Mouse (Mus musculus): ENCODE results near the gene Myl7.
"Not testable (repeated sequence)": the region's sequence is repeated elsewhere in the genome, so short reads cannot be mapped to it uniquely, and the experiment has no call there.

Gene Myl7

GRCm38 (mm10) chr11:5904357-5904756 lies 5.8 kb upstream of the Myl7 start:
- intact Hi-C loops (cut with DNase I): no loop called here

GRCm38 (mm10) chr11:5903844-5904243 lies 5.3 kb upstream of the Myl7 start:
- intact Hi-C loops (cut with DNase I): no loop called here

GRCm38 (mm10) chr11:5902390-5902789 lies 3.8 kb upstream of the Myl7 start:
- intact Hi-C loops (cut with DNase I): no loop called here

- intact Hi-C loops (cut with DNase I): no loop called here
Observed at GRCm38 (mm10) chr11:5901950-5902349, 3.4 kb upstream of the Myl7 start.

- intact Hi-C loops (cut with DNase I): no loop called here
Observed at GRCm38 (mm10) chr11:5901320-5901719, 2.7 kb upstream of the Myl7 start.

GRCm38 (mm10) chr11:5899286-5899685 lies 704 bp upstream of the Myl7 start:
- intact Hi-C loops (cut with DNase I): no loop called here

GRCm38 (mm10) chr11:5897839-5898238 lies 743 bp downstream of the Myl7 start:
- intact Hi-C loops (cut with DNase I): no loop called here

- intact Hi-C loops (cut with DNase I): no loop called here
Observed at GRCm38 (mm10) chr11:5897230-5897629, 1.4 kb downstream of the Myl7 start.

GRCm38 (mm10) chr11:5893807-5894206 lies 4.8 kb downstream of the Myl7 start:
- intact Hi-C loops (cut with DNase I): no loop called here

- intact Hi-C loops (cut with DNase I): no loop called here
Observed at GRCm38 (mm10) chr11:5892810-5893368, 5.7 kb downstream of the Myl7 start.

GRCm38 (mm10) chr11:5892151-5892591 lies 6.4 kb downstream of the Myl7 start:
- intact Hi-C loops (cut with DNase I): no loop called here

- intact Hi-C loops (cut with DNase I): not testable (repeated sequence)
Observed at GRCm38 (mm10) chr11:5888563-5888962, 10.0 kb downstream of the Myl7 start.

- intact Hi-C loops (cut with DNase I): no loop called here
Observed at GRCm38 (mm10) chr11:5887250-5887649, 11.3 kb downstream of the Myl7 start.

- intact Hi-C loops (cut with DNase I): no loop called here
Observed at GRCm38 (mm10) chr11:5886187-5886586, 12.4 kb downstream of the Myl7 start.

- intact Hi-C loops (cut with DNase I): loop anchor here (5.0 kb wide), 2 partner anchors 45 to 95 kb away; partner anchors contain the start of genes Dbnl and Polm
Observed at GRCm38 (mm10) chr11:5882518-5882917, 16.1 kb downstream of the Myl7 start.

GRCm38 (mm10) chr11:5879905-5880304 lies 18.7 kb downstream of the Myl7 start:
- intact Hi-C loops (cut with DNase I): loop anchor here (5.0 kb wide), 2 partner anchors 43 to 93 kb away; partner anchors contain the start of genes Dbnl and Polm

GRCm38 (mm10) chr11:5878661-5879060 lies 19.9 kb downstream of the Myl7 start:
- intact Hi-C loops (cut with DNase I): no loop called here

- intact Hi-C loops (cut with DNase I): no loop called here
Observed at GRCm38 (mm10) chr11:5877921-5878526, 20.6 kb downstream of the Myl7 start, which contains the start of gene Pold2. Gene Pold2, minus strand, starts transcription at chr11:5878292.

GRCm38 (mm10) chr11:5877421-5877820 lies 21.2 kb downstream of the Myl7 start:
- intact Hi-C loops (cut with DNase I): no loop called here

GRCm38 (mm10) chr11:5873192-5873591 lies 25.4 kb downstream of the Myl7 start:
- intact Hi-C loops (cut with DNase I): no loop called here

GRCm38 (mm10) chr11:5872707-5873106 lies 25.9 kb downstream of the Myl7 start:
- intact Hi-C loops (cut with DNase I): no loop called here

GRCm38 (mm10) chr11:5870069-5870468 lies 28.5 kb downstream of the Myl7 start:
- intact Hi-C loops (cut with DNase I): no loop called here

- intact Hi-C loops (cut with DNase I): no loop called here
Observed at GRCm38 (mm10) chr11:5869331-5869730, 29.3 kb downstream of the Myl7 start.

All from adrenal gland (tissue).